Mouse (Mus musculus) lung, embryonic 14.5 days (tissue): ENCODE data around the gene Slc4a5. TPM values are rescaled to one million over a fixed set of nuclear protein-coding genes. Genes with fewer than 3 reads are reported as not detected.

Source experiments
- ATAC-seq: fragments of 200-750 bp; cut with Nextera tagmentation; 2 replicates; pipeline ENCODE4 v1.8.0; 2017; ENCODE audit warnings: mild to moderate bottlenecking, moderate TSS enrichment, moderate library complexity; ENCODE audit not compliant: insufficient read depth
- DNase-seq: peaks from one replicate; pipeline ENCODE4 v3.0.0-alpha.2; 2015
- H3K27ac ChIP-seq: fragments of 300-500 bp; sonication (generic); 2 replicates; pipeline ENCODE4 v1.5.1; 2014; ENCODE audit warnings: low read depth, mild to moderate bottlenecking, moderate library complexity
- H3K27me3 ChIP-seq: fragments of 300-500 bp; sonication (generic); 2 replicates; pipeline ENCODE4 v1.6.1; 2014; ENCODE audit warnings: low read length, control low read depth; ENCODE audit not compliant: insufficient read depth
- H3K36me3 ChIP-seq: fragments of 300-500 bp; sonication (generic); 2 replicates; pipeline ENCODE4 v1.6.1; 2014; ENCODE audit warnings: control low read depth; ENCODE audit not compliant: insufficient read depth
- H3K4me1 ChIP-seq: fragments of 300-500 bp; sonication (generic); 2 replicates; pipeline ENCODE4 v1.6.1; 2014; ENCODE audit warnings: antibody characterized with exemption, control low read depth; ENCODE audit not compliant: insufficient read depth
- H3K4me2 ChIP-seq: fragments of 300-500 bp; sonication (generic); 2 replicates; pipeline ENCODE4 v1.6.1; 2014; ENCODE audit warnings: mild to moderate bottlenecking
- H3K4me3 ChIP-seq: fragments of 300-500 bp; sonication (generic); 2 replicates; pipeline ENCODE4 v1.5.1; 2014; ENCODE audit warnings: low read depth, low read length
- H3K9ac ChIP-seq: fragments of 300-500 bp; sonication (generic); 2 replicates; pipeline ENCODE4 v1.6.1; 2014
- H3K9me3 ChIP-seq: fragments of 300-500 bp; sonication (generic); 2 replicates; pipeline ENCODE4 v1.6.1; 2016; ENCODE audit warnings: low read depth, low read length, control low read depth
- CTCF ChIP-seq: IDR thresholded peaks from 2 replicates; pipeline ENCODE4 v1.5.1; 2016; ENCODE audit warnings: antibody characterized with exemption, low read depth
- WGBS: fragments of 180-500 bp; shearing (Covaris S2); extraction: QIAGEN DNeasy Blood & Tissue Kit; methylation state at CpG from one replicate; pipeline ENCODE4 v1.1.7; 2014; 5-methylcytosine and 5-hydroxymethylcytosine counted together
- polyA plus RNA-seq: library from polyadenylated mRNA; unstranded; fragments of >200 nt; fragmentation: Nextera tagmentation; extraction: Ambion mirVana; gene quantifications from 2 replicates; pipeline ENCODE4 v1.2.1, GENCODE M21; 2014

The Slc4a5 gene
- polyA plus RNA-seq, 1 experiment from 2014 or later, result 0.61 TPM

DNA sequence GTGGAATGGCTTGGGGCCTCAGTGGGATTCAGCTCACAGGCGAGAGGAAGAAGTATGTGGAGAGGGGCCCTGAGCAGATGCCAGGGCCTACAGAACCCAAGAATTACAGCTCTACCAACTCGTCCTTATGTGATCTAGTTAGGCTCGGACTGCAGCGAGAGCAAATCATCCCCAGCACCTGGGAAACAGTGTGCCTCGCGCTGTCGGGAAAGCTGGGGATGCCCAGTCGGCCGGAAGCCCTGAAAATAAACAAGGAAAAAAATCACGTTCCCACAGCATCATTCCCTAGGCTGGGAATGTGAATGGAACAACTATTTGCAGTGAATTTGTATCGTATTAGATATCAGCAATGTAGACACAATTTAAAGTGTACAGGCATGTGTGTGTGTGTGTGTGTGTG is 13.3 kb upstream of the Slc4a5 start:
- TF ChIP-seq CTCF, result no peak
- H3K4me3 ChIP-seq, result no peak overlapping the region
- no peak overlapping the region for H3K27ac ChIP-seq
- DNase-seq, result no peak
- H3K27me3 ChIP-seq, result no peaks in the 10 kb centered on the region
- H3K36me3 ChIP-seq, result no peaks in the 10 kb centered on the region
- ATAC-seq, result no peak
- H3K9ac ChIP-seq, result no peak overlapping the region
- WGBS, result 53% methylated on average over 11 of the region's 11 CpGs
- no peaks in the 10 kb centered on the region for H3K4me1 ChIP-seq
- no peak overlapping the region for H3K4me2 ChIP-seq
- no peaks in the 10 kb centered on the region for H3K9me3 ChIP-seq

DNA sequence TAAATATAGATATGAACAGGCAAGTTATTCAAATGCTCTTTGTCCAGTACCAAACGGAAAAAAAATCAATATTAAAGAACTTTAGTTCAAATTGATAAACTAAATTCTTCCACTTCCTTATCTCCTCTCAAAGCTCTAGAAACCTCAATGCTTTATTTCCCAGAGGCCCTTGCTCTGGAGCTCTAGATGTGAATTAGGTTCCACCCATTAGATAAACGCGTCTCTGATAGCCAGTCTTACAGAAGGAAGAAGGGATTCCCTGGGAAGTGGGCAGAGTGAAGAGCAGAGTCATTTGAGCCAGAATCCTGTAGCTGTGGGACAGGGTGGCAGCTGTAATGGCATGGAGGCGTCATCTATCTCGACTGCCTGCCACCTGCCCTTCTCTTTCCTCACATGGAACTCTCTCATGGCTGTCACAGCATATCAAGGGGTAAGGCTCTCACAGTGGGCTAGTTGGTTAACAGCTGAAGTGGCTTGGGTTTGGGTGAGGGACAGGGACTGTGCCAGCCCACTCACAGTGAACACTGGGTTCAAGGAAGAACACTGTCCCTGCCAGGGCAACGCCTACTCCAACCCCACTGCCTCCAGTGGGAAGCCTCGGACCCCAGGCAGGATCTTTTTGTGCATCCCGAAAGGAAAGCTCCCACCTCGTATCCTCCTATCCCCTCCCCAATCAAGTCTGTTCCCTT is 12.1 kb upstream of the Slc4a5 start:
- Histone ChIP-seq H3K4me1 (no peaks in the 10 kb centered on the region), H3K4me2 (no peak overlapping the region), H3K9ac (no peak overlapping the region), H3K9me3 (no peaks in the 10 kb centered on the region), H3K27ac (no peak overlapping the region), H3K36me3 (no peaks in the 10 kb centered on the region), H3K4me3 (no peak overlapping the region), H3K27me3 (no peaks in the 10 kb centered on the region)
- no peak for TF ChIP-seq CTCF
- no peak for DNase-seq
- 63% methylated on average over 9 of the region's 9 CpGs for WGBS
- ATAC-seq, result no peak

DNA sequence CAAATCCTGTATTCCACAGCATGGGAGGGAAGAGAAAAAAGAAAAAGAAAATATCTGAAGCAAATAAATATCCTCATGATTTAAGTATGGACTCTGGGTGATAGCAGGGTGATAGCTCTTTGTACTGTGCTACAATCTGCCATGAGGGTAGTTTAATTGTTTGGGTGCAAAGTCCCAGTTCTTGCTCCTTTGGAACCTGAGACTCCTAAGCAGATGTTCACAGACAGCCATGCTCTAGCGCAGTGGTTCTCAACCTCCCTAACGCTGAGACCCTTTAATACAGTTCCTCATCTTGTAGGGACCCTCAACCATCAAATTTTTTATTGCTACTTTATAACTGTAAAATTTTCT is 11.6 kb upstream of the Slc4a5 start:
- Histone ChIP-seq H3K27me3 (no peaks in the 10 kb centered on the region), H3K9ac (no peak overlapping the region), H3K4me3 (no peak overlapping the region), H3K27ac (no peak overlapping the region), H3K9me3 (no peaks in the 10 kb centered on the region), H3K36me3 (no peaks in the 10 kb centered on the region), H3K4me1 (no peaks in the 10 kb centered on the region), H3K4me2 (no peak overlapping the region)
- DNase-seq (no peak), ATAC-seq (no peak)
- TF ChIP-seq CTCF, result no peak
- 77% methylated on average over 2 of the region's 2 CpGs for WGBS

DNA sequence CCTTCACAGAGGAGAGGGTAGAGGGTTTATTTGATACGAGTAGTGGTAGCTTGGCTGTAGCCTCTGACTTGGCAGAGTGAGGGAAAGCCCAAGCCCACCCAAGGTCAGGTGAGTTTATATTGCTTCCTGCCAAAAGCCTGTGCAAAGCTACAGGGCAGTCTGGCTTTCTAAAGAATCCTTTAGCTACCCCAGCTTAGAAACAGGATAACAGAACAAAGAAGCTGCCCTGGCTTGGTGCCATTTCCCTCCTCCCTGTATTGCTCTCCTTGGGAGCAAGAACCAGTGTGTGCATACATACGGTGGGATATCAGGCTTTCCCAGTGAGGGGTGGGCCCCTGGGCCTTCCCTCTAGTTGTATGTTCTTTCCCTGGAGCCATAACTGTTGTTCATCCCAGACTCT is 9.1 kb upstream of the Slc4a5 start:
- H3K27me3 ChIP-seq, result no peaks in the 10 kb centered on the region
- 16% methylated on average over 2 of the region's 2 CpGs for WGBS
- H3K9ac ChIP-seq, result no peak overlapping the region
- H3K4me3 ChIP-seq, result no peak overlapping the region
- DNase-seq (peak; percentile 63), ATAC-seq (no peak)
- H3K36me3 ChIP-seq, result no peaks in the 10 kb centered on the region
- no peak overlapping the region for H3K4me2 ChIP-seq
- H3K4me1 ChIP-seq, result no peaks in the 10 kb centered on the region
- TF ChIP-seq CTCF, result no peak
- no peak overlapping the region for H3K27ac ChIP-seq
- H3K9me3 ChIP-seq, result no peaks in the 10 kb centered on the region

DNA sequence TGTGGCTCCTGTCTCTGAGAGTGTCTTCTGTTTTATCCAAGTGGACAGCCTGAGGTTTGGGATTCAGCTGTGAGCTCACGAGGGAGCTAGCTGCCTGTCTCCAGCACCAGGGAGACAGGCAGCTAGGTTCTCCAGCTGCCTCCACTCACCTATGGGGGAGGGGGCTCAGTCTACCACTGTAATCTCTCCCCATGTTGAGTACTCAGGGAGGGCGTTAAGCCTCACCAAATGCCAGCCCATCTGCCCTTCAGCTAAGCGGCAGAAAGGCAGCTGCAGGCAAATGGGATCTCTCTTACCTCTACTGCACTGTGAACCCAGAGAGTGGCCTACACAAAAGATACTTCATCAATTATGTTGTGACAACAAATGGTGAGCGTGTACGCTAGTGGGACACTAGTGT is 8.1 kb upstream of the Slc4a5 start:
- ATAC-seq (no peak), DNase-seq (no peak)
- no peak overlapping the region for H3K9ac ChIP-seq
- no peak overlapping the region for H3K27ac ChIP-seq
- no peaks in the 10 kb centered on the region for H3K9me3 ChIP-seq
- no peak overlapping the region for H3K4me2 ChIP-seq
- no peak for TF ChIP-seq CTCF
- WGBS, result 12% methylated on average over 5 of the region's 5 CpGs
- H3K36me3 ChIP-seq, result no peaks in the 10 kb centered on the region
- H3K4me1 ChIP-seq, result no peaks in the 10 kb centered on the region
- H3K4me3 ChIP-seq, result no peak overlapping the region
- no peaks in the 10 kb centered on the region for H3K27me3 ChIP-seq

DNA sequence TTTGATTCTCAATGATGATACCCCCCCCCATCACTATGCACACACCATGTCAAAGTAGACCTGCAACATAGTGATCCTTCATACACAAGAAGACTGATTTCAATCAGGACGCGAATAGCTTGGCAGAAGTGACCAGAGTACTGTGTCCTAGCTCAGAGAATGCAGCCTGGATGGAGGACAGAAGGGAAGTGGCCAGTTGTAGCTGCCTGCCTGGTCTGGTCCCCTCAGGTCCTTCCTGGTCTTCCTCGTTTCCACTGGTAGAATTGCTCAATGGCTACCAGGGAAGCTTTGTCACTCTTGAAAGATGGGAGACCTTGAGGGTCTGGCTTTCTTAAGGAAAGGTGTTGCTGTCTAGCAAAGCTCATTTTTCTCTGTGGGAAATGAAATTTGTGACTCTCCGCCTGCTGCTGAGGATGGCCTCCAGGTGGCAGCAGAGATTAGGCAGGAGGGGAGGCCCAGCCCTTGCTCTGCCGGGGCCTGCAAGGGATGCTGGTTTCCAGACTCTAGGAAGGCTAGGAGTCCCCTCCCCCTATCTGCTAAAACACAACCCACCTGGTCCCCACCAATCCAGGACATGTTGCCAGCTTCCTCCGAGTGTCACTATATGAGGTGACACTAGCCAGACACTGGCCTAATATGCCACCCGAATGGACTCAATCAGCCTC is 4.5 kb upstream of the Slc4a5 start:
- Histone ChIP-seq H3K36me3 (no peaks in the 10 kb centered on the region), H3K27ac (no peak overlapping the region), H3K4me1 (no peaks in the 10 kb centered on the region), H3K4me2 (no peak overlapping the region), H3K27me3 (no peaks in the 10 kb centered on the region), H3K9me3 (no peaks in the 10 kb centered on the region), H3K9ac (no peak overlapping the region), H3K4me3 (no peak overlapping the region)
- peak; percentile 85 for DNase-seq
- 13% methylated on average over 7 of the region's 7 CpGs for WGBS
- peak; percentile 84 for ATAC-seq
- TF ChIP-seq CTCF, result peak; percentile 95

DNA sequence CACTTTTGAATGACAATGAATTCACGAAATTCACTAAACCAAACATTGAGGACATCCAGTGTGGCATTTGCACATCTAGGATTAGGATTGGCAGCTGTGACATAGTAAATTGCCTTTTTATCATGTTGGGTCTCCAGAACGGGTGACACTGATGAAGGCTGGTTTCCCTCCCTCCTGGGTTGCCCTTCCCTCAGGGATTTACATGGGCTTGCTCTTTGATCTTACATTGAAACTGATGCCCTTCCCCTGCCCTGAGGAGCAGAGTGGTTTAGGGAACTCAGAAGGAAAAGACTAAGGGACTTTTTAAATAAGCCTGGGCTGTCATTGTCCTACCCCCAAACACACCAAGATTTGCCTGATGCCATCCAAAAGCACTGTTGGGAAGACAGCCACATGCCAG is 11.9 kb downstream of the Slc4a5 start:
- Histone ChIP-seq H3K4me2 (no peak overlapping the region), H3K36me3 (no peaks in the 10 kb centered on the region), H3K27me3 (no peaks in the 10 kb centered on the region), H3K4me1 (no peaks in the 10 kb centered on the region), H3K27ac (no peak overlapping the region), H3K9me3 (no peaks in the 10 kb centered on the region), H3K4me3 (no peak overlapping the region), H3K9ac (no peak overlapping the region)
- ATAC-seq (no peak), DNase-seq (no peak)
- TF ChIP-seq CTCF, result no peak
- WGBS, result 34% methylated on average over 2 of the region's 2 CpGs
